Mouse (Mus musculus): Measurements from ENCODE around the gene Rbm3.

- no peak for TF ChIP-seq CTCF (IDR thresholded peaks at IDR 0.05; ENCODE audit: low read depth, low read length)
- TF ChIP-seq POLR2A (IDR thresholded peaks at IDR 0.05; ENCODE audit: borderline replicate concordance, low read depth, low read length), result no peak
These were observed 34.0 kb upstream of the Rbm3 start for GRCm38 (mm10) chrX:8179646-8180045.
